Mouse (Mus musculus) left cerebral cortex, postnatal 14 days (tissue): ENCODE measurements at regions not wholly inside any gene's neighbourhood (a gene's known extent, or its start where the extent isn't known, plus 50 kb on each side); places are given as distances from the start of the nearest gene placed in this dataset.
A peak's percentile ranks its signal among the peaks of the same experiment; 100 is the strongest.

Experiments used
- DNase-seq, 2 experiments: peaks; one replicate each; pipeline ENCODE4 v3.0.0; 2021 to 2022; ENCODE audit warnings: low spot score in 2 of 2, mixed read lengths in 1 of 2
- intact Hi-C: fragments of 180-260 bp; cut with DNase I; formaldehyde crosslinking; loops from one replicate; pipeline ENCODE4 v1.15.1; 2025

- intact Hi-C loops: loop anchor here (5.0 kb wide), 1 partner anchor 192 kb away; no protein-coding TSS in a partner anchor
- peak; percentile 57 to 79 for DNase-seq
These were observed 123.5 kb downstream of the Plxna1 start for GRCm38 (mm10) chr6:89238871-89239270.

- intact Hi-C loops: loop anchor here (5.0 kb wide), 1 partner anchor 192 kb away; no protein-coding TSS in a partner anchor
- DNase-seq: peak in 1 of 2 experiments; percentile 42
These were observed 122.9 kb downstream of the Plxna1 start for GRCm38 (mm10) chr6:89239511-89239910.

- no peak for DNase-seq
- intact Hi-C loops: loop anchor here (10.0 kb wide), 1 partner anchor 305 kb away; no protein-coding TSS in a partner anchor
These were observed 122.2 kb downstream of the Plxna1 start for GRCm38 (mm10) chr6:89240168-89240705.

GRCm38 (mm10) chr6:89242371-89243288 lies 119.8 kb downstream of the Plxna1 start:
- intact Hi-C loops: loop anchor here (10.0 kb wide), 1 partner anchor 308 kb away; no protein-coding TSS in a partner anchor
- DNase-seq: no peak

- intact Hi-C loops: loop anchor here (10.0 kb wide), 1 partner anchor 311 kb away; no protein-coding TSS in a partner anchor
These were observed 116.9 kb downstream of the Plxna1 start for GRCm38 (mm10) chr6:89245506-89245905.

GRCm38 (mm10) chr6:89246261-89246660 lies 116.2 kb downstream of the Plxna1 start:
- intact Hi-C loops: loop anchor here (10.0 kb wide), 1 partner anchor 311 kb away; no protein-coding TSS in a partner anchor
- no peak for DNase-seq

More at GRCm38 (mm10) chr6:89245506-89245905, 116.9 kb downstream of the Plxna1 start:
- no peak for DNase-seq

- no peak for DNase-seq
- intact Hi-C loops: loop anchor here (10.0 kb wide), 1 partner anchor 314 kb away; no protein-coding TSS in a partner anchor
These were observed 113.8 kb downstream of the Plxna1 start for GRCm38 (mm10) chr6:89248574-89248973.

- DNase-seq: peak in 1 of 2 experiments; percentile 26
- intact Hi-C loops: loop anchor here (10.0 kb wide), 1 partner anchor 315 kb away; no protein-coding TSS in a partner anchor
These were observed 113.1 kb downstream of the Plxna1 start for GRCm38 (mm10) chr6:89249303-89249702.

- intact Hi-C loops: no loop called here
- peak; percentile 31 to 32 for DNase-seq
These were observed 110.8 kb downstream of the Plxna1 start for GRCm38 (mm10) chr6:89251641-89252040.

- DNase-seq: no peak
- intact Hi-C loops: no loop called here
These were observed 106.4 kb downstream of the Plxna1 start for GRCm38 (mm10) chr6:89256022-89256421.

- DNase-seq: no peak
- intact Hi-C loops: no loop called here
These were observed 105.7 kb downstream of the Plxna1 start for GRCm38 (mm10) chr6:89256630-89257292.

- intact Hi-C loops: no loop called here
- no peak for DNase-seq
These were observed 105.0 kb downstream of the Plxna1 start for GRCm38 (mm10) chr6:89257416-89257815.

GRCm38 (mm10) chr6:89258140-89258539 lies 104.3 kb downstream of the Plxna1 start:
- intact Hi-C loops: no loop called here
- no peak for DNase-seq

GRCm38 (mm10) chr6:89259406-89259994 lies 102.9 kb downstream of the Plxna1 start:
- DNase-seq: no peak
- intact Hi-C loops: no loop called here

- DNase-seq: no peak
- intact Hi-C loops: no loop called here
These were observed 99.5 kb downstream of the Plxna1 start for GRCm38 (mm10) chr6:89262958-89263357.

GRCm38 (mm10) chr6:89265296-89265695 lies 97.1 kb downstream of the Plxna1 start:
- intact Hi-C loops: no loop called here

More at GRCm38 (mm10) chr6:89265296-89265695, 97.1 kb downstream of the Plxna1 start:
- DNase-seq: no peak
